Comparison of ENCODE assay signal across 17 mouse cellular contexts in genomic region chr10:89769096-89769495, GRCm38 (mm10). TPM values are rescaled to one million over a fixed set of nuclear protein-coding genes. Genes with fewer than 3 reads are reported as not detected.
A peak's percentile ranks its signal among the peaks of the same experiment; 100 is the strongest.
DNase-seq lines count a peak whose midpoint lies in the region; ATAC-seq and TF ChIP-seq lines count a peak whose summit lies in the region.
"Had no signal": no experiment of that assay in that cellular context is flagged by ENCODE, and none has a peak within 500 bp of the region (broad histone marks: within the 10 kb centered on the region; RNA-seq: fewer than 3 reads in every experiment).

No protein-coding gene starts in this region.

- no peak for DNase-seq in heart, postnatal 4 days
- DNase-seq in lung, embryonic 14.5 days: peak; percentile 45
- no peak for DNase-seq in lung, postnatal 4 days
- DNase-seq in liver, embryonic 11.5 days (ENCODE audit: low spot score): no peak
- DNase-seq in ovary, postnatal 36 days (ENCODE audit: low spot score): no peak
- DNase-seq: adrenal gland, postnatal 36 days; cerebellum, adult 9-11 months; embryo, embryonic 11 days; lung, postnatal 10 days; thymus, postnatal 25 days had no signal

- no peak overlapping the region for H3K9ac ChIP-seq in heart, embryonic 15.5 days
- no peak overlapping the region for H3K9ac ChIP-seq in lung, embryonic 14.5 days
- no peak overlapping the region for H3K9ac ChIP-seq in liver, embryonic 11.5 days (ENCODE audit: low read depth, low read length)
- no peak overlapping the region for H3K9ac ChIP-seq in stomach, embryonic 16.5 days (ENCODE audit: low read length)

- H3K36me3 ChIP-seq in heart, embryonic 15.5 days: no peaks in the 10 kb centered on the region
- H3K36me3 ChIP-seq in lung, embryonic 14.5 days (ENCODE audit: insufficient read depth): no peaks in the 10 kb centered on the region
- no peaks in the 10 kb centered on the region for H3K36me3 ChIP-seq in liver, embryonic 11.5 days (ENCODE audit: control insufficient read depth, insufficient read depth, low read length)
- no peaks in the 10 kb centered on the region for H3K36me3 ChIP-seq in stomach, embryonic 16.5 days (ENCODE audit: control insufficient read depth, insufficient read depth, low read length)
- H3K36me3 ChIP-seq: midbrain, embryonic 10.5 days had no signal

- no peak for ATAC-seq in heart, embryonic 15.5 days (replicated peaks; ENCODE audit: insufficient number of reproducible peaks, insufficient read depth, low FRiP score, low read depth)
- ATAC-seq in lung, embryonic 14.5 days (ENCODE audit: insufficient read depth): no peak
- ATAC-seq in liver, embryonic 11.5 days (replicated peaks; ENCODE audit: low FRiP score): no peak
- peak; percentile 48; the same call in 1 of the 2 replicates for ATAC-seq in stomach, embryonic 16.5 days (ENCODE audit: insufficient read depth, low FRiP score)
- ATAC-seq in megakaryocyte, adult 5-6 weeks (ENCODE audit: poor library complexity, severe bottlenecking): no peak
- ATAC-seq: activated CD4-positive, CD25-positive, alpha-beta regulatory T cell, adult 4 months; forebrain, embryonic 14.5 days had no signal

- H3K4me1 ChIP-seq in heart, embryonic 15.5 days (replicated peaks): peaks cover 20% of the 10 kb centered on the region
- H3K4me1 ChIP-seq in lung, embryonic 14.5 days (ENCODE audit: insufficient read depth): peaks cover 8% of the 10 kb centered on the region; the same call in 1 of the 2 replicates
- peaks cover 14% of the 10 kb centered on the region for H3K4me1 ChIP-seq in liver, embryonic 11.5 days (replicated peaks; ENCODE audit: control insufficient read depth, insufficient read depth, low read length)
- H3K4me1 ChIP-seq in stomach, embryonic 16.5 days (ENCODE audit: control insufficient read depth, insufficient read depth, low read length): peaks cover 7% of the 10 kb centered on the region; the same call in 1 of the 2 replicates
- H3K4me1 ChIP-seq: midbrain, embryonic 10.5 days had no signal

- peak overlapping the region; percentile 14; the same call in 1 of the 2 replicates for H3K27ac ChIP-seq in heart, embryonic 15.5 days
- peak overlapping the region; percentile 63; the same call in 1 of the 2 replicates for H3K27ac ChIP-seq in lung, embryonic 14.5 days (ENCODE audit: low read depth)
- H3K27ac ChIP-seq in liver, embryonic 11.5 days (ENCODE audit: low read depth, low read length): no peak overlapping the region
- H3K27ac ChIP-seq in stomach, embryonic 16.5 days (ENCODE audit: low read length): peak overlapping the region; percentile 72; the same call in 1 of the 2 replicates
- H3K27ac ChIP-seq: midbrain, embryonic 10.5 days had no signal

- H3K27me3 ChIP-seq in heart, embryonic 15.5 days: no peaks in the 10 kb centered on the region
- H3K27me3 ChIP-seq in lung, embryonic 14.5 days (ENCODE audit: insufficient read depth, low read length): no peaks in the 10 kb centered on the region
- no peaks in the 10 kb centered on the region for H3K27me3 ChIP-seq in liver, embryonic 11.5 days (replicated peaks; ENCODE audit: control insufficient read depth, insufficient read depth, low read length)
- no peaks in the 10 kb centered on the region for H3K27me3 ChIP-seq in stomach, embryonic 16.5 days (ENCODE audit: control insufficient read depth, insufficient read depth, low read length)

- no peaks in the 10 kb centered on the region for H3K9me3 ChIP-seq in heart, embryonic 15.5 days (replicated peaks)
- no peaks in the 10 kb centered on the region for H3K9me3 ChIP-seq in lung, embryonic 14.5 days (ENCODE audit: low read depth, low read length)
- H3K9me3 ChIP-seq in liver, embryonic 11.5 days (ENCODE audit: control insufficient read depth, low read length): no peaks in the 10 kb centered on the region
- no peaks in the 10 kb centered on the region for H3K9me3 ChIP-seq in stomach, embryonic 16.5 days (replicated peaks; ENCODE audit: control insufficient read depth, low read length)
- H3K9me3 ChIP-seq: midbrain, embryonic 10.5 days had no signal

- H3K4me3 ChIP-seq in heart, embryonic 15.5 days: no peak overlapping the region
- no peak overlapping the region for H3K4me3 ChIP-seq in lung, embryonic 14.5 days (ENCODE audit: low read depth, low read length)
- no peak overlapping the region for H3K4me3 ChIP-seq in liver, embryonic 11.5 days (ENCODE audit: low read depth, low read length)
- H3K4me3 ChIP-seq in stomach, embryonic 16.5 days (replicated peaks; ENCODE audit: low read length): no peak overlapping the region
- H3K4me3 ChIP-seq: midbrain, embryonic 10.5 days had no signal

- 51% methylated on average over 4 of the region's 4 CpGs for whole genome bisulfite sequencing in heart, embryonic 15.5 days
- WGBS in lung, embryonic 14.5 days: 59% methylated on average over 4 of the region's 4 CpGs
- WGBS in liver, embryonic 11.5 days: 59% methylated on average over 4 of the region's 4 CpGs
- 43% methylated on average over 4 of the region's 4 CpGs for WGBS in stomach, embryonic 16.5 days

- no peak for TF ChIP-seq CTCF in lung, embryonic 14.5 days (IDR thresholded peaks at IDR 0.05; ENCODE audit: low read depth)

- no peak overlapping the region for H3K4me2 ChIP-seq in heart, embryonic 15.5 days
- H3K4me2 ChIP-seq in lung, embryonic 14.5 days: no peak overlapping the region; the same call in 1 of the 2 replicates
- H3K4me2 ChIP-seq in liver, embryonic 11.5 days: peak overlapping the region; percentile 27; the same call in 1 of the 2 replicates
- H3K4me2 ChIP-seq in stomach, embryonic 16.5 days (ENCODE audit: low read depth, low read length): peak overlapping the region; percentile 34

RNA-seq across cellular contexts. Expression of gene Uhrf1bp1l, which starts 24.3 kb away (rescaled TPM):
- polyA plus RNA-seq in heart, embryonic 15.5 days (2015; fragmentation: Nextera tagmentation; extraction: Ambion mirVana): 18.0 and 19.2 TPM in 2 replicates
- 10 to 100 TPM; 28.8 to 31.4 TPM for total RNA-seq in heart, postnatal 4 days (2021)
- 31.3 and 35.1 TPM in 2 replicates for polyA plus RNA-seq in lung, embryonic 14.5 days (2014; fragmentation: Nextera tagmentation; extraction: Ambion mirVana)
- polyA plus RNA-seq in liver, embryonic 11.5 days (2014; fragmentation: Nextera tagmentation; extraction: Ambion mirVana): 24.4 and 26.8 TPM in 2 replicates
- 21.8 and 22.5 TPM in 2 replicates for polyA plus RNA-seq in stomach, embryonic 16.5 days (2015; fragmentation: Nextera tagmentation; extraction: Ambion mirVana)
- total RNA-seq in megakaryocyte, adult 5-6 weeks (2015): 65.2 and 73.3 TPM in 2 replicates
- total RNA-seq in megakaryocyte, adult 5-6 weeks (2017): 38.4 and 46.1 TPM in 2 replicates

RNA-seq across cellular contexts. Expression of gene Actr6, which starts 37.0 kb away (rescaled TPM):
- polyA plus RNA-seq in heart, embryonic 15.5 days (2015; fragmentation: Nextera tagmentation; extraction: Ambion mirVana): 25.0 and 26.8 TPM in 2 replicates
- total RNA-seq in heart, postnatal 4 days (2021): 1 to 10 TPM; 8.1 to 9.8 TPM
- 28.8 and 31.5 TPM in 2 replicates for polyA plus RNA-seq in lung, embryonic 14.5 days (2014; fragmentation: Nextera tagmentation; extraction: Ambion mirVana)
- 29.3 and 33.2 TPM in 2 replicates for polyA plus RNA-seq in liver, embryonic 11.5 days (2014; fragmentation: Nextera tagmentation; extraction: Ambion mirVana)
- polyA plus RNA-seq in stomach, embryonic 16.5 days (2015; fragmentation: Nextera tagmentation; extraction: Ambion mirVana): 19.2 and 30.3 TPM in 2 replicates
- total RNA-seq in megakaryocyte, adult 5-6 weeks (2015): 20.1 and 27.0 TPM in 2 replicates
- total RNA-seq in megakaryocyte, adult 5-6 weeks (2017): 12.1 and 14.8 TPM in 2 replicates
- polyA plus RNA-seq: small intestine, adult 2 months had no signal

Comparison
In these comparisons a context has a peak if more than half of its experiments do, and no peak if none do; other contexts are left out.
1. H3K4me2 ChIP-seq: peak in liver, embryonic 11.5 days (single experiment) and stomach, embryonic 16.5 days (single experiment); none in heart, embryonic 15.5 days (single experiment) and lung, embryonic 14.5 days (single experiment).